Comparison of ENCODE assay signal across 8 mouse cellular contexts in the genomic region with DNA sequence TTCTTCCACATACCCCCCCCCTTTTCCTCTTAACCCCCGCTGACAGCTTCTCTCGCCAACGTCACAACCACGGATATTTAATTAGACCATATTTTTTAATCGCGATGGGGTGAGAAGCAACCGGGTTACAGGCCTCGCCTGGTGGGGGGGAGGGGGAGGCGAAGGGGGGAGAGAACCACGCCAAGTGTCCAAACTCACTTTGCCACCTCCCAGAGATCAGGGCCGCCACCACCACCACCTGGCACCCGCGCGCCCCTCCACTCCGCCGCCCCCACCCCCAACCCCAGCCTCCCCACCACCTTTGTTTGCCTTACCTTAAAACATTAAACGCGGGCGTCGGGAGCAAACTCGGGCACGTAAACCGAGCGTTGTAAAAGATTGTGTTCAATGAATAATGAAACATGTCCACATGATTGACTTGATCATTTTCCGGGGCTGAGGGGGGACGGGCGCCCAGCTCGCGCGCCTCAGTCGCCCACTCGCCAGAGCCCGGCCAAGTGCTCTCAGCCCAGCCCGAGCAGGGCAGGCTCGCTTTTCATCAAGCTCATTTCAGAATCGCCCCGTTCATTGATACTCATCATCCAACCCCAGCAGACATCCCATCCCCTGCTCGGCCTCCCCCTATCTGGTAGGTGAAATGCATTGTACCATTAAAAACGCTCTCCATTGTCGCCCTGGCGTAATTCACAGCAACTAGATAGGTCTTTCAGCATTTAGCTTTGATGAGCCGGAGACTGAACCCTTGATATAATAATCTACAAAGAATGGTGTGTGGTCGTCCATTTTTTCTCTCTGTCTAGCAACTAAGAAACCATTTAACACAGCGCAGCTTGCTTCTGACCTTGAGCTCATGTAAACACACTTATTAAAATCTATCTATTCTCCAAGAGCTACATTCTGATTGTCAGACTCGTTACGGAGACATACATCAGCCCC. TPM values are rescaled to one million over a fixed set of nuclear protein-coding genes. Genes with fewer than 3 reads are reported as not detected.
DNase-seq lines count a peak whose midpoint lies in the region; ATAC-seq and TF ChIP-seq lines count a peak whose summit lies in the region.

No protein-coding gene starts in this region.

- peak overlapping the region; percentile 94 for H3K4me2 ChIP-seq in heart, postnatal 0 days (ENCODE audit: low read depth, low read length)
- peak overlapping the region; percentile 63 for H3K4me2 ChIP-seq in liver, embryonic 12.5 days

- WGBS in heart, postnatal 0 days: under 1% methylated on average over 46 of the region's 46 CpGs
- WGBS in liver, embryonic 12.5 days (ENCODE audit: insufficient replicate concordance): 1% methylated on average over 46 of the region's 46 CpGs

- no peaks in the 10 kb centered on the region for H3K4me1 ChIP-seq in ES-Bruce4 (ENCODE audit: control insufficient read depth, insufficient read depth, low read length)
- peaks cover 3% of the 10 kb centered on the region; the same call in 1 of the 2 replicates for H3K4me1 ChIP-seq in heart, postnatal 0 days (ENCODE audit: control insufficient read depth, insufficient read depth)
- H3K4me1 ChIP-seq in liver, embryonic 12.5 days: peaks cover 3% of the 10 kb centered on the region; the same call in 1 of the 2 replicates

- TF ChIP-seq EP300 in ES-Bruce4 (IDR thresholded peaks at IDR 0.05; ENCODE audit: insufficient read depth, low read depth, low read length): no peak
- no peak for TF ChIP-seq EP300 in heart, postnatal 0 days (IDR thresholded peaks at IDR 0.05; ENCODE audit: low read depth)

- H3K9me3 ChIP-seq in ES-Bruce4 (replicated peaks; ENCODE audit: control insufficient read depth, insufficient read depth, low read length, poor library complexity, severe bottlenecking): no peaks in the 10 kb centered on the region
- H3K9me3 ChIP-seq in heart, postnatal 0 days (replicated peaks; ENCODE audit: control insufficient read depth, low read length): no peaks in the 10 kb centered on the region
- H3K9me3 ChIP-seq in liver, embryonic 12.5 days (replicated peaks): no peaks in the 10 kb centered on the region

- H3K27ac ChIP-seq in ES-Bruce4 (ENCODE audit: insufficient read depth, low read length): no peak overlapping the region
- H3K27ac ChIP-seq in heart, postnatal 0 days (ENCODE audit: low read depth): no peak overlapping the region
- H3K27ac ChIP-seq in liver, embryonic 12.5 days: no peak overlapping the region

- H3K36me3 ChIP-seq in ES-Bruce4 (ENCODE audit: control insufficient read depth, insufficient read depth, low read length, poor library complexity, severe bottlenecking): no peaks in the 10 kb centered on the region
- no peaks in the 10 kb centered on the region for H3K36me3 ChIP-seq in heart, postnatal 0 days (replicated peaks; ENCODE audit: control insufficient read depth, insufficient read depth, low read length)
- no peaks in the 10 kb centered on the region for H3K36me3 ChIP-seq in liver, embryonic 12.5 days

- TF ChIP-seq POLR2A in ES-Bruce4 (IDR thresholded peaks at IDR 0.05; ENCODE audit: insufficient read depth, low read length): no peak

- H3K4me3 ChIP-seq in ES-Bruce4 (ENCODE audit: low read depth, low read length): peak overlapping the region; percentile 58
- peak overlapping the region; percentile 63 for H3K4me3 ChIP-seq in heart, postnatal 0 days (ENCODE audit: low read depth, low read length)
- H3K4me3 ChIP-seq in liver, embryonic 12.5 days: peak overlapping the region; percentile 43

- peaks cover 40% of the 10 kb centered on the region for H3K27me3 ChIP-seq in ES-Bruce4 (ENCODE audit: control insufficient read depth, insufficient read depth, low read length, poor library complexity, severe bottlenecking)
- peaks cover 88% of the 10 kb centered on the region for H3K27me3 ChIP-seq in heart, postnatal 0 days (ENCODE audit: control insufficient read depth, insufficient read depth, low read length)
- peaks cover 98% of the 10 kb centered on the region for H3K27me3 ChIP-seq in liver, embryonic 12.5 days (replicated peaks)

- peak; percentile 28 to 31 for DNase-seq in frontal cortex, postnatal 36 days (ENCODE audit: low spot score in 2 of 2)
- DNase-seq in cerebellum, postnatal 36 days: peak; percentile 52 to 67
- no peak for DNase-seq in heart, postnatal 0 days (ENCODE audit: low spot score)
- peak; percentile 39 for DNase-seq in right cerebral cortex, postnatal 25 days

- no peak for TF ChIP-seq CTCF in ES-Bruce4 (IDR thresholded peaks at IDR 0.05; ENCODE audit: low read depth, low read length)
- no peak for TF ChIP-seq CTCF in heart, postnatal 0 days (IDR thresholded peaks at IDR 0.05; ENCODE audit: low read depth)

- H3K9ac ChIP-seq in ES-Bruce4 (ENCODE audit: low read depth, poor library complexity, severe bottlenecking): peak overlapping the region; percentile 70; the same call in 1 of the 2 replicates
- peak overlapping the region; percentile 60 for H3K9ac ChIP-seq in heart, postnatal 0 days (replicated peaks; ENCODE audit: low read depth, low read length)
- no peak overlapping the region for H3K9ac ChIP-seq in liver, embryonic 12.5 days

- no peak for ATAC-seq in frontal cortex, adult (ENCODE audit: low TSS enrichment)
- no peak for ATAC-seq in heart, postnatal 0 days (ENCODE audit: insufficient read depth, low read depth)
- ATAC-seq in liver, embryonic 12.5 days: no peak
- no peak for ATAC-seq in granulocyte monocyte progenitor cell, adult 5-6 weeks (replicated peaks; ENCODE audit: poor library complexity, severe bottlenecking)

RNA-seq across cellular contexts. Expression of gene Zfp536, which starts 0.8 kb away (rescaled TPM):
- polyA plus RNA-seq in ES-Bruce4 (2011; ENCODE audit: insufficient read depth, insufficient read length, low read depth, missing spikeins): not detected in 2 replicates
- total RNA-seq in heart, postnatal 0 days (2014; rRNA removed; ENCODE audit: low replicate concordance): 9.7 and 16.4 TPM in 2 replicates
- polyA plus RNA-seq in heart, postnatal 0 days (2015; fragmentation: Nextera tagmentation; extraction: Ambion mirVana): 3.2 and 3.3 TPM in 2 replicates
- polyA plus RNA-seq in liver, embryonic 12.5 days (2016; fragmentation: Nextera tagmentation; extraction: Ambion mirVana): 0.19 and 0.23 TPM in 2 replicates
- total RNA-seq in granulocyte monocyte progenitor cell, adult 5-6 weeks (2014; fragmentation: Nextera tagmentation): 0.23 and 0.52 TPM in 2 replicates
- total RNA-seq in granulocyte monocyte progenitor cell, adult 5-6 weeks (2017): not detected in 2 replicates
